Mouse (Mus musculus): ENCODE results near the gene Wfdc18. TPM values are rescaled to one million over a fixed set of nuclear protein-coding genes. Genes with fewer than 3 reads are reported as not detected.

Gene Wfdc18
- not detected in 2 replicates for polyA plus RNA-seq (2015; fragmentation: Nextera tagmentation; extraction: Ambion mirVana)

- Histone ChIP-seq H3K4me2 (ENCODE audit: low read length) (no peak within 1 kb of the TSS), H3K9me3 (ENCODE audit: control insufficient read depth, low read length) (no peaks in the 10 kb centered on the region), H3K4me1 (ENCODE audit: control insufficient read depth, insufficient read depth, low read depth, low read length) (no peaks in the 10 kb centered on the region), H3K9ac (ENCODE audit: low read depth, low read length) (no peak within 1 kb of the TSS), H3K27ac (ENCODE audit: low read depth, low read length) (no peak within 1 kb of the TSS), H3K4me3 (ENCODE audit: low read length) (no peak within 1 kb of the TSS), H3K27me3 (replicated peaks; ENCODE audit: control insufficient read depth, insufficient read depth, low read length) (no peaks in the 10 kb centered on the region), H3K36me3 (ENCODE audit: control insufficient read depth, insufficient read depth, low read length) (no peaks in the 10 kb centered on the region)
- ATAC-seq, result no peak
- WGBS, result 86% methylated on average over 4 of the region's 4 CpGs
Measured at GRCm38 (mm10) chr11:83708715-83709114, at the start of gene Wfdc18. Gene Wfdc18 (plus strand): TSS chr11:83709015.

GRCm38 (mm10) chr11:83662204-83662603 is 46.6 kb upstream of the Wfdc18 start, which contains the start of gene Ccl4:
Gene Ccl4 (plus strand): TSS chr11:83662584.
- Histone ChIP-seq H3K4me1 (ENCODE audit: control insufficient read depth, insufficient read depth, low read depth, low read length) (no peaks in the 10 kb centered on the region), H3K9ac (ENCODE audit: low read depth, low read length) (no peak within 1 kb of the TSS), H3K36me3 (ENCODE audit: control insufficient read depth, insufficient read depth, low read length) (no peaks in the 10 kb centered on the region), H3K9me3 (ENCODE audit: control insufficient read depth, low read length) (no peaks in the 10 kb centered on the region), H3K4me3 (ENCODE audit: low read length) (no peak within 1 kb of the TSS), H3K4me2 (ENCODE audit: low read length) (no peak within 1 kb of the TSS), H3K27me3 (replicated peaks; ENCODE audit: control insufficient read depth, insufficient read depth, low read length) (no peaks in the 10 kb centered on the region), H3K27ac (ENCODE audit: low read depth, low read length) (no peak within 1 kb of the TSS)
- WGBS, result 79% methylated on average over 6 of the region's 6 CpGs
- ATAC-seq, result no peak

- no peak for ATAC-seq
- Histone ChIP-seq H3K36me3 (ENCODE audit: control insufficient read depth, insufficient read depth, low read length) (no peaks in the 10 kb centered on the region), H3K27ac (ENCODE audit: low read depth, low read length) (no peak overlapping the region), H3K9me3 (ENCODE audit: control insufficient read depth, low read length) (no peaks in the 10 kb centered on the region), H3K4me3 (ENCODE audit: low read length) (no peak overlapping the region), H3K27me3 (replicated peaks; ENCODE audit: control insufficient read depth, insufficient read depth, low read length) (no peaks in the 10 kb centered on the region), H3K4me2 (ENCODE audit: low read length) (no peak overlapping the region), H3K4me1 (ENCODE audit: control insufficient read depth, insufficient read depth, low read depth, low read length) (no peaks in the 10 kb centered on the region), H3K9ac (ENCODE audit: low read depth, low read length) (no peak overlapping the region)
- 84% methylated on average over 5 of the region's 5 CpGs for WGBS
Measured at GRCm38 (mm10) chr11:83663532-83663931, 45.3 kb upstream of the Wfdc18 start.

GRCm38 (mm10) chr11:83671743-83672142 is 37.1 kb upstream of the Wfdc18 start:
- Histone ChIP-seq H3K27ac (ENCODE audit: low read depth, low read length) (no peak overlapping the region), H3K9me3 (ENCODE audit: control insufficient read depth, low read length) (no peaks in the 10 kb centered on the region), H3K9ac (ENCODE audit: low read depth, low read length) (no peak overlapping the region), H3K36me3 (ENCODE audit: control insufficient read depth, insufficient read depth, low read length) (no peaks in the 10 kb centered on the region), H3K4me3 (ENCODE audit: low read length) (no peak overlapping the region), H3K4me1 (ENCODE audit: control insufficient read depth, insufficient read depth, low read depth, low read length) (no peaks in the 10 kb centered on the region), H3K4me2 (ENCODE audit: low read length) (no peak overlapping the region), H3K27me3 (replicated peaks; ENCODE audit: control insufficient read depth, insufficient read depth, low read length) (no peaks in the 10 kb centered on the region)
- ATAC-seq, result no peak

- H3K27me3 ChIP-seq (replicated peaks; ENCODE audit: control insufficient read depth, insufficient read depth, low read length), result no peaks in the 10 kb centered on the region
- 92% methylated on average over 1 of the region's 1 CpGs for WGBS
- no peak for ATAC-seq
- H3K4me1 ChIP-seq (ENCODE audit: control insufficient read depth, insufficient read depth, low read depth, low read length), result no peaks in the 10 kb centered on the region
- H3K4me3 ChIP-seq (ENCODE audit: low read length), result no peak overlapping the region
- H3K36me3 ChIP-seq (ENCODE audit: control insufficient read depth, insufficient read depth, low read length), result no peaks in the 10 kb centered on the region
- H3K9ac ChIP-seq (ENCODE audit: low read depth, low read length), result no peak overlapping the region
- no peaks in the 10 kb centered on the region for H3K9me3 ChIP-seq (ENCODE audit: control insufficient read depth, low read length)
- H3K27ac ChIP-seq (ENCODE audit: low read depth, low read length), result no peak overlapping the region
- H3K4me2 ChIP-seq (ENCODE audit: low read length), result no peak overlapping the region
Measured at GRCm38 (mm10) chr11:83675665-83676064, 33.1 kb upstream of the Wfdc18 start.

GRCm38 (mm10) chr11:83689918-83690317 is 18.9 kb upstream of the Wfdc18 start:
- Histone ChIP-seq H3K4me2 (ENCODE audit: low read length) (no peak overlapping the region), H3K27me3 (replicated peaks; ENCODE audit: control insufficient read depth, insufficient read depth, low read length) (no peaks in the 10 kb centered on the region), H3K9ac (ENCODE audit: low read depth, low read length) (no peak overlapping the region), H3K27ac (ENCODE audit: low read depth, low read length) (no peak overlapping the region), H3K9me3 (ENCODE audit: control insufficient read depth, low read length) (no peaks in the 10 kb centered on the region), H3K36me3 (ENCODE audit: control insufficient read depth, insufficient read depth, low read length) (no peaks in the 10 kb centered on the region), H3K4me3 (ENCODE audit: low read length) (no peak overlapping the region), H3K4me1 (ENCODE audit: control insufficient read depth, insufficient read depth, low read depth, low read length) (no peaks in the 10 kb centered on the region)
- 89% methylated on average over 1 of the region's 1 CpGs for WGBS
- ATAC-seq, result no peak

- no peak overlapping the region for H3K4me2 ChIP-seq (ENCODE audit: low read length)
- H3K36me3 ChIP-seq (ENCODE audit: control insufficient read depth, insufficient read depth, low read length), result no peaks in the 10 kb centered on the region
- H3K27ac ChIP-seq (ENCODE audit: low read depth, low read length), result no peak overlapping the region
- H3K9me3 ChIP-seq (ENCODE audit: control insufficient read depth, low read length), result no peaks in the 10 kb centered on the region
- 77% methylated on average over 1 of the region's 1 CpGs for WGBS
- ATAC-seq, result no peak
- no peaks in the 10 kb centered on the region for H3K4me1 ChIP-seq (ENCODE audit: control insufficient read depth, insufficient read depth, low read depth, low read length)
- H3K27me3 ChIP-seq (replicated peaks; ENCODE audit: control insufficient read depth, insufficient read depth, low read length), result no peaks in the 10 kb centered on the region
- H3K9ac ChIP-seq (ENCODE audit: low read depth, low read length), result no peak overlapping the region
- no peak overlapping the region for H3K4me3 ChIP-seq (ENCODE audit: low read length)
Measured at GRCm38 (mm10) chr11:83692008-83692407, 16.8 kb upstream of the Wfdc18 start.

GRCm38 (mm10) chr11:83703705-83704104 is 5.1 kb upstream of the Wfdc18 start, which contains the start of gene Wfdc17:
Gene Wfdc17 (plus strand): TSS chr11:83703991.
- Histone ChIP-seq H3K27me3 (replicated peaks; ENCODE audit: control insufficient read depth, insufficient read depth, low read length) (no peaks in the 10 kb centered on the region), H3K4me2 (ENCODE audit: low read length) (no peak within 1 kb of the TSS), H3K4me1 (ENCODE audit: control insufficient read depth, insufficient read depth, low read depth, low read length) (no peaks in the 10 kb centered on the region), H3K4me3 (ENCODE audit: low read length) (no peak within 1 kb of the TSS), H3K9ac (ENCODE audit: low read depth, low read length) (no peak within 1 kb of the TSS), H3K36me3 (ENCODE audit: control insufficient read depth, insufficient read depth, low read length) (no peaks in the 10 kb centered on the region), H3K27ac (ENCODE audit: low read depth, low read length) (no peak within 1 kb of the TSS), H3K9me3 (ENCODE audit: control insufficient read depth, low read length) (no peaks in the 10 kb centered on the region)
- no peak for ATAC-seq
- 71% methylated on average over 1 of the region's 1 CpGs for WGBS

GRCm38 (mm10) chr11:83709683-83710082 is 868 bp downstream of the Wfdc18 start:
- 95% methylated on average over 5 of the region's 5 CpGs for WGBS
- Histone ChIP-seq H3K27ac (ENCODE audit: low read depth, low read length) (no peak overlapping the region), H3K4me3 (ENCODE audit: low read length) (no peak overlapping the region), H3K27me3 (replicated peaks; ENCODE audit: control insufficient read depth, insufficient read depth, low read length) (no peaks in the 10 kb centered on the region), H3K9ac (ENCODE audit: low read depth, low read length) (no peak overlapping the region), H3K4me2 (ENCODE audit: low read length) (no peak overlapping the region), H3K4me1 (ENCODE audit: control insufficient read depth, insufficient read depth, low read depth, low read length) (no peaks in the 10 kb centered on the region), H3K9me3 (ENCODE audit: control insufficient read depth, low read length) (no peaks in the 10 kb centered on the region), H3K36me3 (ENCODE audit: control insufficient read depth, insufficient read depth, low read length) (no peaks in the 10 kb centered on the region)
- ATAC-seq, result no peak

- WGBS, result 95% methylated on average over 1 of the region's 1 CpGs
- Histone ChIP-seq H3K4me2 (ENCODE audit: low read length) (no peak overlapping the region), H3K4me3 (ENCODE audit: low read length) (no peak overlapping the region), H3K27ac (ENCODE audit: low read depth, low read length) (no peak overlapping the region), H3K27me3 (replicated peaks; ENCODE audit: control insufficient read depth, insufficient read depth, low read length) (no peaks in the 10 kb centered on the region), H3K9ac (ENCODE audit: low read depth, low read length) (no peak overlapping the region), H3K4me1 (ENCODE audit: control insufficient read depth, insufficient read depth, low read depth, low read length) (no peaks in the 10 kb centered on the region), H3K36me3 (ENCODE audit: control insufficient read depth, insufficient read depth, low read length) (no peaks in the 10 kb centered on the region), H3K9me3 (ENCODE audit: control insufficient read depth, low read length) (no peaks in the 10 kb centered on the region)
- no peak for ATAC-seq
Measured at GRCm38 (mm10) chr11:83712671-83713070, 3.9 kb downstream of the Wfdc18 start.
